Mouse (Mus musculus): ENCODE measurements at regions not wholly inside any gene's neighbourhood (a gene's known extent, or its start where the extent isn't known, plus 50 kb on each side); places are given as distances from the start of the nearest gene placed in this dataset.

DNA sequence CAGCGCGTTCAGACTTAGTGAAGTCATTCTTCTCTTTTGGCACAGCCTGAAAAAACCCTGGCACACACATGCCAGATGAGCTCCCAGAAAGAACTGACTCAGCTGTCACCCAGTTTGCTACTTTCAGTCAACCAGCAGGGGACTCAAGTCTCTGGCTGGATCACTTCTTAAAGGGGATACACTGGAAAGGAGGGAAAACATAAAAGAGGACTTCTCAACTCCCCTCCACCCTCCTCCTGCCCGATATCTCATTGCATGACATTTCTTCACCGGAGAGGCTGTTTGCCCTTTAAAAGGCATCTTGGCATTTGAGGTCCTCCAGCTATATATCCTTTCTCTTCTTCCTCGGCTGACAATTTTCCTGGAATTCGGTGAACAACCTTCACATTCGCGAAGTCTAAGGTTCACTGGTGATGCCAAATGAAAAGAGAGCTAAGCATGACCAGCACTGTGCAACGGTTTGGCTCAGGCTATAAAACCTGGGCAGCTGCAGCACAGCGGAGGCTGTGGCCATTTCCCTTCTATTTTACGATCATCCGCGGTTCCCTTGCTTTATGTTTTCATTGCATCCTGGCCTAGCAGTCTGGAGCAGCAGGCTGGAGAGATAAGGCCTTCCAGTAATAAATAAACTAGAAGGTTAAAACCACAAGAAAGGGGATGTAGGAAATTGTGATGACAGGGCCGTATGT is 313.6 kb downstream of the Ndufa4 start:
- Histone ChIP-seq H3K36me3 (replicated peaks; ENCODE audit: insufficient read depth, low read length) (no peaks in the 10 kb centered on the region), H3K9ac (replicated peaks) (no peak overlapping the region), H3K4me1 (ENCODE audit: insufficient read depth) (no peaks in the 10 kb centered on the region), H3K27me3 (ENCODE audit: insufficient read depth, low read length) (no peaks in the 10 kb centered on the region), H3K4me2 (ENCODE audit: low read depth, low read length) (peak overlapping the region; percentile 31), H3K27ac (ENCODE audit: low read depth) (no peak overlapping the region), H3K9me3 (ENCODE audit: low read length) (no peaks in the 10 kb centered on the region), H3K4me3 (ENCODE audit: low read depth, low read length) (no peak overlapping the region)
- DNase-seq, result no peak
- ATAC-seq, result peak; percentile 60
- 29% methylated on average over 14 of the region's 14 CpGs for WGBS (ENCODE audit: insufficient replicate concordance)
- TF ChIP-seq EP300 (IDR thresholded peaks at IDR 0.05; ENCODE audit: low read depth) (no peak), CTCF (IDR thresholded peaks at IDR 0.05; ENCODE audit: low read depth) (0 out of 2 replicates have a peak, but pooled peaks have one; percentile 3)

DNA sequence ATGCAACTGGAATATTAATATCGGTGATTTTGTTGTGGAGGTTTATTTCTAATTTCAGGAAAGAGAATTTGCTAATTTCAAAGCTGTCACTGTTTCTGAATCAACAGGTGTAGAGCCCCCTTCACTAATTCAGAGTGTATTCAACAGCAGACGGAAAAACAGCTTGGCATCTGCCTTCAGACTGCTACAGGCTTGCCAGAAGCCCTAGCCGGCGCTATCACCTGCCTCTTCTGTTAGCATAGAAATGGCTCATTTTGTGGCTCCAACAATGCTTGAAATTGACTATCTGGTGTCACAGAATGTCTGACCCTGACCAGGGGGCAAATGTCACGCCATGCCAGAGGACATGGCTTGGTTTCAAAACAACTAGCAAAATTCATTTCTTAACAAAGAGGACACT is 331.2 kb downstream of the Ndufa4 start:
- Histone ChIP-seq H3K4me1 (ENCODE audit: insufficient read depth) (no peaks in the 10 kb centered on the region), H3K36me3 (replicated peaks; ENCODE audit: insufficient read depth, low read length) (no peaks in the 10 kb centered on the region), H3K27ac (ENCODE audit: low read depth) (no peak overlapping the region), H3K9ac (replicated peaks) (no peak overlapping the region), H3K4me2 (ENCODE audit: low read depth, low read length) (no peak overlapping the region), H3K9me3 (ENCODE audit: low read length) (no peaks in the 10 kb centered on the region), H3K4me3 (ENCODE audit: low read depth, low read length) (no peak overlapping the region), H3K27me3 (ENCODE audit: insufficient read depth, low read length) (no peaks in the 10 kb centered on the region)
- no peak for TF ChIP-seq EP300 (IDR thresholded peaks at IDR 0.05; ENCODE audit: low read depth)
- no peak for TF ChIP-seq CTCF (IDR thresholded peaks at IDR 0.05; ENCODE audit: low read depth)
- no peak for DNase-seq
- ATAC-seq, result no peak
- WGBS (ENCODE audit: insufficient replicate concordance), result 85% methylated on average over 5 of the region's 5 CpGs

- no peak for TF ChIP-seq CTCF (IDR thresholded peaks at IDR 0.05; ENCODE audit: low read depth)
- TF ChIP-seq EP300 (IDR thresholded peaks at IDR 0.05; ENCODE audit: low read depth), result no peak
- Histone ChIP-seq H3K9ac (replicated peaks) (no peak overlapping the region), H3K27ac (ENCODE audit: low read depth) (no peak overlapping the region), H3K4me3 (ENCODE audit: low read depth, low read length) (no peak overlapping the region), H3K9me3 (ENCODE audit: low read length) (no peaks in the 10 kb centered on the region), H3K27me3 (ENCODE audit: insufficient read depth, low read length) (no peaks in the 10 kb centered on the region), H3K36me3 (replicated peaks; ENCODE audit: insufficient read depth, low read length) (no peaks in the 10 kb centered on the region), H3K4me2 (ENCODE audit: low read depth, low read length) (no peak overlapping the region), H3K4me1 (ENCODE audit: insufficient read depth) (no peaks in the 10 kb centered on the region)
- DNase-seq, result no peak
- WGBS (ENCODE audit: insufficient replicate concordance), result 71% methylated on average over 2 of the region's 2 CpGs
- ATAC-seq, result no peak
Measured at GRCm38 (mm10) chr6:11565246-11565645, 342.1 kb downstream of the Ndufa4 start.

DNA sequence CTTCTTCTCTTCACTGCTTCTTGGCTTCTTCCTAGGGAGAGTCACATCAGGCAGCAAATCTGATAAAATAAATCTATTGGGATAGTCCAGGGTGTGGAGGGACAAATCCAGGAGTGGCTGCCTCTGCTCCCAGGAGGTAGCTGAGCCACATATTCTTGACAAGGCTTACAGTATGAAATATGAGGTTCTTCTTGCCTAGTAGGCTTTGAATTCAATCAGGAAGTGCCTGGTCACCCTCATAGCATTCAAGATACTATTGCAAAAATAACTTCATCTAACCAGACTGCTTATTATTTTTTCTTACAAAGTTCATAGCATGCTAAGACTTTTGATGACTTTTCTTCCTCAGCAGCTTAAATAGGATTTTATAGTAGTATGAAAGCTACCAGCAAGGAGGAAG is 356.8 kb downstream of the Ndufa4 start:
- H3K9ac ChIP-seq (replicated peaks), result no peak overlapping the region
- H3K4me2 ChIP-seq (ENCODE audit: low read depth, low read length), result no peak overlapping the region
- H3K9me3 ChIP-seq (ENCODE audit: low read length), result no peaks in the 10 kb centered on the region
- H3K4me1 ChIP-seq (ENCODE audit: insufficient read depth), result no peaks in the 10 kb centered on the region
- no peak overlapping the region for H3K27ac ChIP-seq (ENCODE audit: low read depth)
- H3K36me3 ChIP-seq (replicated peaks; ENCODE audit: insufficient read depth, low read length), result no peaks in the 10 kb centered on the region
- no peaks in the 10 kb centered on the region for H3K27me3 ChIP-seq (ENCODE audit: insufficient read depth, low read length)
- TF ChIP-seq CTCF (IDR thresholded peaks at IDR 0.05; ENCODE audit: low read depth) (no peak), EP300 (IDR thresholded peaks at IDR 0.05; ENCODE audit: low read depth) (no peak)
- DNase-seq (no peak), ATAC-seq (no peak)
- H3K4me3 ChIP-seq (ENCODE audit: low read depth, low read length), result no peak overlapping the region

DNA sequence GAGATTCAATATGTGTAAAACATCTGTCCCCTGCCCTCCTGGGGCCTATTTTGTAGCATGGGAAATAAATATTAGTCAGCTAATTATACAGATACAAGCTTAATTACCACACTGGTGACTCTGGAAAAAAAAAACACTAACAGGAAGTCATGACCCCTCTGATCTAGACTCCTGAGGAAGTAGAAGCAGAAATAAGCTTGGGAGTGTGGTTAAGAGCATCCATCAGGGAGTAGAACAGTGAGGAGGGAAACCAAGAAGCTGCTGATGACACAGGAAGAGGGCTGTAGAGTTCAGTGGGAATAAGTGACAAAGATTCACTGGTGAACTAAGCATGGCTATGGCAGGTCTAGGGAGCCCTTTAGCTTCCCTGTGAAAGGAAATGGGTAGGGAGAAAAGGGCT is 360.0 kb downstream of the Ndufa4 start:
- Histone ChIP-seq H3K9me3 (ENCODE audit: low read length) (no peaks in the 10 kb centered on the region), H3K27ac (ENCODE audit: low read depth) (no peak overlapping the region), H3K4me1 (ENCODE audit: insufficient read depth) (no peaks in the 10 kb centered on the region), H3K27me3 (ENCODE audit: insufficient read depth, low read length) (no peaks in the 10 kb centered on the region), H3K4me3 (ENCODE audit: low read depth, low read length) (no peak overlapping the region), H3K4me2 (ENCODE audit: low read depth, low read length) (no peak overlapping the region), H3K36me3 (replicated peaks; ENCODE audit: insufficient read depth, low read length) (no peaks in the 10 kb centered on the region), H3K9ac (replicated peaks) (no peak overlapping the region)
- no peak for TF ChIP-seq EP300 (IDR thresholded peaks at IDR 0.05; ENCODE audit: low read depth)
- TF ChIP-seq CTCF (IDR thresholded peaks at IDR 0.05; ENCODE audit: low read depth), result no peak
- ATAC-seq, result no peak
- no peak for DNase-seq

DNA sequence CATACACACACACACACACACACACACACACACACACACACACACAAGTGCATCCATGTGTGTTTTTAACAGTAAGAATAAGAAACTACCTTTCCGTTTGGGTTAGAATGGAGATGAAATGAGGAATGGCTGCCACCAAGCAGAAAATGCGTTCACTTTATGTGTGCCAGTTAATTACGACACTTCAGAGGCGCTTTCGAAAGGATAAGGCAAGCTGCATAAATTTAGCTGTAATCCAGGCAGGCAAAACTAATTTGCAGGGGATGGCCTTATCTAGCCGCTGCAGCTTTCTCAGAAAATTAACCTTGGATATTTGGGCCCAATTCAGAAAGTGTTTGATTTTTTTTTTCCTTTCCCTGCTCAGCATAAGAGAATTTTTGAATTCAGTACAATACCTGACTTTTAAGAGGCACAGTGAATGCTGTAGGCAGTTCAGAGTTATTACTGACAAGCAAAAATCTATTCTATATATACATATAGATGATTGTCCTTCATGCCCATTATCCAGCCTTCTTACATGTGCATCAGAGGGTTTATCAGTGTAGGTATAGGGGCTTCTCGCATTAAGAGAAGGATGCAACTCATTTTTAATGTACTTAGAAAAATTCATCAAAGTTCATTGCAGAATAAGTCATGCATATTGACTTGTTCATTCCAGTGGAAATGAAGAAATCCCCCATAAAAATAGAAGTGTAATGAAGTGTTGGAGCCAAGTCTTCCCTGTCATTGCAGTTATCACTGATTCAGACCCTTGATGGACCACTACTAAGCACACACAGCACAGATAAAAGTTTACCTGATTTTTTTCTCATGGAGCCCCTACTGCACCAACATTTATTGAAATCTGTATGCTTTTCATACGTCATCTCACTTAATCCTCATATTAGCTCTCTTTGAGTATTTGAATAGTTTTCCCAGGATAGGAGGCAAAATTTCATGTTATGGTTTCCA is 372.1 kb downstream of the Ndufa4 start:
- no peaks in the 10 kb centered on the region for H3K36me3 ChIP-seq (replicated peaks; ENCODE audit: insufficient read depth, low read length)
- no peak for DNase-seq
- no peaks in the 10 kb centered on the region for H3K4me1 ChIP-seq (ENCODE audit: insufficient read depth)
- no peak overlapping the region for H3K4me2 ChIP-seq (ENCODE audit: low read depth, low read length)
- no peak overlapping the region for H3K4me3 ChIP-seq (ENCODE audit: low read depth, low read length)
- H3K9ac ChIP-seq (replicated peaks), result no peak overlapping the region
- TF ChIP-seq CTCF (IDR thresholded peaks at IDR 0.05; ENCODE audit: low read depth), result no peak
- no peak for TF ChIP-seq EP300 (IDR thresholded peaks at IDR 0.05; ENCODE audit: low read depth)
- WGBS (ENCODE audit: insufficient replicate concordance), result 67% methylated on average over 8 of the region's 8 CpGs
- no peak for ATAC-seq
- no peaks in the 10 kb centered on the region for H3K9me3 ChIP-seq (ENCODE audit: low read length)
- H3K27ac ChIP-seq (ENCODE audit: low read depth), result no peak overlapping the region
- H3K27me3 ChIP-seq (ENCODE audit: insufficient read depth, low read length), result no peaks in the 10 kb centered on the region

Data from liver, postnatal 0 days (tissue).